Mouse (Mus musculus): ENCODE data around the gene Bloc1s4. TPM values are rescaled to one million over a fixed set of nuclear protein-coding genes. Genes with fewer than 3 reads are reported as not detected.
A peak's percentile ranks its signal among the peaks of the same experiment; 100 is the strongest.

The Bloc1s4 gene
- polyA plus RNA-seq, 1 experiment from 2014 or later = 23.5 TPM

- Histone ChIP-seq H3K4me3 (ENCODE audit: low read depth, low read length) (no peak overlapping the region), H3K4me2 (replicated peaks; ENCODE audit: low read depth, low read length) (no peak overlapping the region), H3K9me3 (ENCODE audit: control insufficient read depth, low read depth, low read length) (no peaks in the 10 kb centered on the region), H3K27me3 (ENCODE audit: control insufficient read depth, insufficient read depth, low read length) (no peaks in the 10 kb centered on the region), H3K4me1 (ENCODE audit: control insufficient read depth, insufficient read depth, low read length) (no peaks in the 10 kb centered on the region), H3K9ac (replicated peaks; ENCODE audit: low read depth, low read length) (no peak overlapping the region), H3K36me3 (ENCODE audit: control insufficient read depth, insufficient read depth, low read length) (no peaks in the 10 kb centered on the region), H3K27ac (ENCODE audit: low read length) (no peak overlapping the region)
- no peak for ATAC-seq (ENCODE audit: insufficient number of reproducible peaks, insufficient read depth, low FRiP score, low read depth)
- WGBS = 86% methylated on average over 3 of the region's 3 CpGs
These were observed 28.8 kb downstream of the Bloc1s4 start for GRCm38 (mm10) chr5:36719601-36720000.

GRCm38 (mm10) chr5:36719135-36719534, 29.3 kb downstream of the Bloc1s4 start:
- Histone ChIP-seq H3K9ac (replicated peaks; ENCODE audit: low read depth, low read length) (no peak overlapping the region), H3K4me1 (ENCODE audit: control insufficient read depth, insufficient read depth, low read length) (no peaks in the 10 kb centered on the region), H3K4me3 (ENCODE audit: low read depth, low read length) (no peak overlapping the region), H3K27me3 (ENCODE audit: control insufficient read depth, insufficient read depth, low read length) (no peaks in the 10 kb centered on the region), H3K4me2 (replicated peaks; ENCODE audit: low read depth, low read length) (no peak overlapping the region), H3K36me3 (ENCODE audit: control insufficient read depth, insufficient read depth, low read length) (no peaks in the 10 kb centered on the region), H3K9me3 (ENCODE audit: control insufficient read depth, low read depth, low read length) (no peaks in the 10 kb centered on the region), H3K27ac (ENCODE audit: low read length) (no peak overlapping the region)
- WGBS = 78% methylated on average over 5 of the region's 5 CpGs
- ATAC-seq (ENCODE audit: insufficient number of reproducible peaks, insufficient read depth, low FRiP score, low read depth) = no peak

- Histone ChIP-seq H3K27me3 (ENCODE audit: control insufficient read depth, insufficient read depth, low read length) (no peaks in the 10 kb centered on the region), H3K4me1 (ENCODE audit: control insufficient read depth, insufficient read depth, low read length) (0 out of 2 replicates have a peak, but pooled peaks cover 5% of the 10 kb centered on the region), H3K4me2 (replicated peaks; ENCODE audit: low read depth, low read length) (no peak overlapping the region), H3K9ac (replicated peaks; ENCODE audit: low read depth, low read length) (no peak overlapping the region), H3K4me3 (ENCODE audit: low read depth, low read length) (no peak overlapping the region), H3K36me3 (ENCODE audit: control insufficient read depth, insufficient read depth, low read length) (no peaks in the 10 kb centered on the region), H3K27ac (ENCODE audit: low read length) (no peak overlapping the region), H3K9me3 (ENCODE audit: control insufficient read depth, low read depth, low read length) (no peaks in the 10 kb centered on the region)
- no peak for ATAC-seq (ENCODE audit: insufficient number of reproducible peaks, insufficient read depth, low FRiP score, low read depth)
- WGBS = 72% methylated on average over 3 of the region's 3 CpGs
These were observed 30.6 kb downstream of the Bloc1s4 start for GRCm38 (mm10) chr5:36717889-36718288.

GRCm38 (mm10) chr5:36716816-36717215, 31.6 kb downstream of the Bloc1s4 start:
- no peaks in the 10 kb centered on the region for H3K36me3 ChIP-seq (ENCODE audit: control insufficient read depth, insufficient read depth, low read length)
- H3K27me3 ChIP-seq (ENCODE audit: control insufficient read depth, insufficient read depth, low read length) = no peaks in the 10 kb centered on the region
- WGBS = 53% methylated on average over 2 of the region's 2 CpGs
- no peaks in the 10 kb centered on the region for H3K9me3 ChIP-seq (ENCODE audit: control insufficient read depth, low read depth, low read length)
- peaks cover 7% of the 10 kb centered on the region; the same call in 1 of the 2 replicates for H3K4me1 ChIP-seq (ENCODE audit: control insufficient read depth, insufficient read depth, low read length)
- no peak overlapping the region for H3K27ac ChIP-seq (ENCODE audit: low read length)
- ATAC-seq (ENCODE audit: insufficient number of reproducible peaks, insufficient read depth, low FRiP score, low read depth) = no peak
- no peak overlapping the region for H3K4me3 ChIP-seq (ENCODE audit: low read depth, low read length)
- H3K9ac ChIP-seq (replicated peaks; ENCODE audit: low read depth, low read length) = no peak overlapping the region
- no peak overlapping the region for H3K4me2 ChIP-seq (replicated peaks; ENCODE audit: low read depth, low read length)

- H3K4me3 ChIP-seq (ENCODE audit: low read depth, low read length) = no peak overlapping the region
- H3K36me3 ChIP-seq (ENCODE audit: control insufficient read depth, insufficient read depth, low read length) = no peaks in the 10 kb centered on the region
- no peak overlapping the region for H3K4me2 ChIP-seq (replicated peaks; ENCODE audit: low read depth, low read length)
- no peak overlapping the region for H3K9ac ChIP-seq (replicated peaks; ENCODE audit: low read depth, low read length)
- H3K27me3 ChIP-seq (ENCODE audit: control insufficient read depth, insufficient read depth, low read length) = no peaks in the 10 kb centered on the region
- no peak for ATAC-seq (ENCODE audit: insufficient number of reproducible peaks, insufficient read depth, low FRiP score, low read depth)
- WGBS = 67% methylated on average over 3 of the region's 3 CpGs
- H3K27ac ChIP-seq (ENCODE audit: low read length) = no peak overlapping the region
- H3K9me3 ChIP-seq (ENCODE audit: control insufficient read depth, low read depth, low read length) = no peaks in the 10 kb centered on the region
- H3K4me1 ChIP-seq (ENCODE audit: control insufficient read depth, insufficient read depth, low read length) = peaks cover 7% of the 10 kb centered on the region; the same call in 1 of the 2 replicates
These were observed 33.6 kb downstream of the Bloc1s4 start for GRCm38 (mm10) chr5:36714832-36715231.

- peak overlapping the region; percentile 78; the same call in 1 of the 2 replicates for H3K27ac ChIP-seq (ENCODE audit: low read length)
These were observed 34.8 kb downstream of the Bloc1s4 start for GRCm38 (mm10) chr5:36713693-36714092.

GRCm38 (mm10) chr5:36712553-36713534, 35.6 kb downstream of the Bloc1s4 start:
- ATAC-seq (ENCODE audit: insufficient number of reproducible peaks, insufficient read depth, low FRiP score, low read depth) = peak; percentile 96
- Histone ChIP-seq H3K27me3 (ENCODE audit: control insufficient read depth, insufficient read depth, low read length) (no peaks in the 10 kb centered on the region), H3K4me1 (ENCODE audit: control insufficient read depth, insufficient read depth, low read length) (peaks cover 7% of the 10 kb centered on the region; the same call in 1 of the 2 replicates), H3K27ac (ENCODE audit: low read length) (peak overlapping the region; percentile 78), H3K9ac (replicated peaks; ENCODE audit: low read depth, low read length) (0 out of 2 replicates have a peak overlapping the region, but pooled peaks have one; percentile 10), H3K4me3 (ENCODE audit: low read depth, low read length) (peak overlapping the region; percentile 26), H3K36me3 (ENCODE audit: control insufficient read depth, insufficient read depth, low read length) (no peaks in the 10 kb centered on the region), H3K9me3 (ENCODE audit: control insufficient read depth, low read depth, low read length) (no peaks in the 10 kb centered on the region), H3K4me2 (replicated peaks; ENCODE audit: low read depth, low read length) (peak overlapping the region; percentile 59)
- 5% methylated on average over 31 of the region's 31 CpGs for WGBS

More at GRCm38 (mm10) chr5:36713693-36714092, 34.8 kb downstream of the Bloc1s4 start:
- Histone ChIP-seq H3K9ac (replicated peaks; ENCODE audit: low read depth, low read length) (no peak overlapping the region), H3K4me3 (ENCODE audit: low read depth, low read length) (no peak overlapping the region), H3K4me1 (ENCODE audit: control insufficient read depth, insufficient read depth, low read length) (peaks cover 7% of the 10 kb centered on the region; the same call in 1 of the 2 replicates), H3K27me3 (ENCODE audit: control insufficient read depth, insufficient read depth, low read length) (no peaks in the 10 kb centered on the region), H3K9me3 (ENCODE audit: control insufficient read depth, low read depth, low read length) (no peaks in the 10 kb centered on the region), H3K36me3 (ENCODE audit: control insufficient read depth, insufficient read depth, low read length) (no peaks in the 10 kb centered on the region), H3K4me2 (replicated peaks; ENCODE audit: low read depth, low read length) (no peak overlapping the region)
- ATAC-seq (ENCODE audit: insufficient number of reproducible peaks, insufficient read depth, low FRiP score, low read depth) = peak; percentile 43
- WGBS = 62% methylated on average over 6 of the region's 6 CpGs

GRCm38 (mm10) chr5:36711863-36712262, 36.6 kb downstream of the Bloc1s4 start:
- Histone ChIP-seq H3K27ac (ENCODE audit: low read length) (no peak overlapping the region; the same call in 1 of the 2 replicates), H3K9me3 (ENCODE audit: control insufficient read depth, low read depth, low read length) (no peaks in the 10 kb centered on the region), H3K27me3 (ENCODE audit: control insufficient read depth, insufficient read depth, low read length) (no peaks in the 10 kb centered on the region), H3K36me3 (ENCODE audit: control insufficient read depth, insufficient read depth, low read length) (no peaks in the 10 kb centered on the region), H3K4me3 (ENCODE audit: low read depth, low read length) (no peak overlapping the region), H3K9ac (replicated peaks; ENCODE audit: low read depth, low read length) (no peak overlapping the region), H3K4me2 (replicated peaks; ENCODE audit: low read depth, low read length) (peak overlapping the region; percentile 59; the same call in 1 of the 2 replicates), H3K4me1 (ENCODE audit: control insufficient read depth, insufficient read depth, low read length) (peaks cover 7% of the 10 kb centered on the region; the same call in 1 of the 2 replicates)
- 51% methylated on average over 5 of the region's 5 CpGs for WGBS
- no peak for ATAC-seq (ENCODE audit: insufficient number of reproducible peaks, insufficient read depth, low FRiP score, low read depth)
